In genomic region chr2:6186913-6187312, GRCm38 (mm10) we compare ENCODE assay signal across 20 mouse cellular contexts. TPM values are rescaled to one million over a fixed set of nuclear protein-coding genes. Genes with fewer than 3 reads are reported as not detected.
A peak's percentile ranks its signal among the peaks of the same experiment; 100 is the strongest.
DNase-seq lines count a peak whose midpoint lies in the region; ATAC-seq and TF ChIP-seq lines count a peak whose summit lies in the region.
"Had no signal": no experiment of that assay in that cellular context is flagged by ENCODE, and none has a peak within 500 bp of the region (broad histone marks: within the 10 kb centered on the region; RNA-seq: fewer than 3 reads in every experiment).

No protein-coding gene starts in this region.

- 0 out of 2 replicates have a peak overlapping the region, but pooled peaks have one; percentile 15 for H3K27ac ChIP-seq in midbrain, embryonic 12.5 days (replicated peaks)
- no peak overlapping the region for H3K27ac ChIP-seq in midbrain, embryonic 11.5 days (ENCODE audit: low read depth, low read length)
- 0 out of 2 replicates have a peak overlapping the region, but pooled peaks have one; percentile 41 for H3K27ac ChIP-seq in hindbrain, embryonic 12.5 days
- H3K27ac ChIP-seq in hindbrain, postnatal 0 days, result peak overlapping the region; percentile 16; the same call in 1 of the 2 replicates
- H3K27ac ChIP-seq: limb, embryonic 13.5 days; liver, embryonic 12.5 days had no signal

- H3K9ac ChIP-seq in midbrain, embryonic 12.5 days (replicated peaks), result no peak overlapping the region
- no peak overlapping the region for H3K9ac ChIP-seq in midbrain, embryonic 11.5 days (ENCODE audit: low read length)
- no peak overlapping the region for H3K9ac ChIP-seq in hindbrain, embryonic 12.5 days
- no peak overlapping the region for H3K9ac ChIP-seq in hindbrain, postnatal 0 days (replicated peaks; ENCODE audit: low read length)
- H3K9ac ChIP-seq: limb, embryonic 13.5 days; liver, embryonic 12.5 days had no signal

- WGBS in midbrain, embryonic 12.5 days, result 65% methylated on average over 4 of the region's 4 CpGs
- WGBS in midbrain, embryonic 11.5 days, result 71% methylated on average over 4 of the region's 4 CpGs
- 44% methylated on average over 4 of the region's 4 CpGs for WGBS in hindbrain, embryonic 12.5 days
- WGBS in hindbrain, postnatal 0 days, result 40% methylated on average over 4 of the region's 4 CpGs

- no peaks in the 10 kb centered on the region for H3K36me3 ChIP-seq in midbrain, embryonic 12.5 days
- no peaks in the 10 kb centered on the region for H3K36me3 ChIP-seq in midbrain, embryonic 11.5 days (ENCODE audit: control insufficient read depth, insufficient read depth, low read length)
- H3K36me3 ChIP-seq in hindbrain, embryonic 12.5 days, result no peaks in the 10 kb centered on the region
- no peaks in the 10 kb centered on the region for H3K36me3 ChIP-seq in hindbrain, postnatal 0 days (ENCODE audit: insufficient read depth, low read length)
- H3K36me3 ChIP-seq: limb, embryonic 13.5 days; liver, embryonic 12.5 days had no signal

- H3K4me1 ChIP-seq in midbrain, embryonic 12.5 days, result peaks cover 2% of the 10 kb centered on the region; the same call in 1 of the 2 replicates
- no peaks in the 10 kb centered on the region for H3K4me1 ChIP-seq in midbrain, embryonic 11.5 days (ENCODE audit: control insufficient read depth, insufficient read depth, low read length)
- peaks cover 11% of the 10 kb centered on the region for H3K4me1 ChIP-seq in hindbrain, embryonic 12.5 days
- H3K4me1 ChIP-seq in hindbrain, postnatal 0 days (ENCODE audit: insufficient read depth, low read length), result 0 out of 2 replicates have a peak, but pooled peaks cover 4% of the 10 kb centered on the region
- H3K4me1 ChIP-seq: liver, embryonic 12.5 days had no signal

- H3K4me3 ChIP-seq in midbrain, embryonic 12.5 days, result no peak overlapping the region
- H3K4me3 ChIP-seq in midbrain, embryonic 11.5 days (ENCODE audit: low read depth, low read length), result no peak overlapping the region
- no peak overlapping the region for H3K4me3 ChIP-seq in hindbrain, embryonic 12.5 days
- H3K4me3 ChIP-seq in hindbrain, postnatal 0 days (ENCODE audit: low read length), result no peak overlapping the region
- H3K4me3 ChIP-seq: limb, embryonic 13.5 days; liver, embryonic 12.5 days had no signal

- peak; percentile 38; the same call in 1 of the 2 replicates for ATAC-seq in frontal cortex, adult (ENCODE audit: low TSS enrichment)
- ATAC-seq in midbrain, embryonic 12.5 days (ENCODE audit: low FRiP score, low read depth), result no peak
- ATAC-seq in midbrain, embryonic 11.5 days (ENCODE audit: low FRiP score), result no peak
- no peak for ATAC-seq in hindbrain, embryonic 12.5 days (ENCODE audit: low FRiP score)
- peak; percentile 51 for ATAC-seq in hindbrain, postnatal 0 days
- ATAC-seq: CD4-positive, CD25-positive, alpha-beta regulatory T cell, adult 4 months; intestine, embryonic 16.5 days; liver, embryonic 12.5 days had no signal

- no peak for DNase-seq in frontal cortex, postnatal 14 days (ENCODE audit: low spot score in 2 of 2)
- DNase-seq in midbrain, embryonic 11.5 days (ENCODE audit: low spot score, missing footprints), result no peak
- no peak for DNase-seq in hindbrain, postnatal 0 days (ENCODE audit: low spot score)
- DNase-seq in Muller cell, postnatal 12 days (ENCODE audit: inconsistent ontology term), result no peak
- DNase-seq: adrenal gland, postnatal 25 days; cerebellum, adult 11 months; cerebellum, postnatal 10 days; lung, adult 18-20 months; lung, postnatal 10 days; thymus, postnatal 14 days had no signal

- no peaks in the 10 kb centered on the region for H3K27me3 ChIP-seq in midbrain, embryonic 12.5 days
- H3K27me3 ChIP-seq in midbrain, embryonic 11.5 days (ENCODE audit: control insufficient read depth, insufficient read depth, low read length), result no peaks in the 10 kb centered on the region
- H3K27me3 ChIP-seq in hindbrain, embryonic 12.5 days, result 0 out of 2 replicates have a peak, but pooled peaks cover under 1% of the 10 kb centered on the region
- H3K27me3 ChIP-seq in hindbrain, postnatal 0 days (ENCODE audit: insufficient read depth, low read length), result no peaks in the 10 kb centered on the region

- TF ChIP-seq CTCF in hindbrain, postnatal 0 days (IDR thresholded peaks at IDR 0.05; ENCODE audit: low read depth), result no peak

- peaks cover 5% of the 10 kb centered on the region; the same call in 1 of the 2 replicates for H3K9me3 ChIP-seq in midbrain, embryonic 12.5 days
- H3K9me3 ChIP-seq in midbrain, embryonic 11.5 days (ENCODE audit: control insufficient read depth, low read length), result no peaks in the 10 kb centered on the region
- H3K9me3 ChIP-seq in hindbrain, embryonic 12.5 days (replicated peaks), result 0 out of 2 replicates have a peak, but pooled peaks cover 4% of the 10 kb centered on the region
- 0 out of 2 replicates have a peak, but pooled peaks cover 3% of the 10 kb centered on the region for H3K9me3 ChIP-seq in hindbrain, postnatal 0 days (ENCODE audit: low read length)

- no peak overlapping the region for H3K4me2 ChIP-seq in midbrain, embryonic 12.5 days (replicated peaks)
- no peak overlapping the region for H3K4me2 ChIP-seq in midbrain, embryonic 11.5 days
- no peak overlapping the region for H3K4me2 ChIP-seq in hindbrain, embryonic 12.5 days (replicated peaks)
- H3K4me2 ChIP-seq in hindbrain, postnatal 0 days (ENCODE audit: low read depth, low read length), result no peak overlapping the region
- H3K4me2 ChIP-seq: heart, embryonic 11.5 days; limb, embryonic 13.5 days; liver, embryonic 12.5 days had no signal

RNA-seq across cellular contexts. Expression of gene Echdc3, which starts 25.9 kb away (rescaled TPM):
- polyA plus RNA-seq in midbrain, embryonic 12.5 days (2016; fragmentation: Nextera tagmentation; extraction: Ambion mirVana), result 2.7 and 2.9 TPM in 2 replicates
- 2.2 and 2.8 TPM in 2 replicates for polyA plus RNA-seq in midbrain, embryonic 11.5 days (2014; fragmentation: Nextera tagmentation; extraction: Ambion mirVana)
- polyA plus RNA-seq in hindbrain, embryonic 12.5 days (2016; fragmentation: Nextera tagmentation; extraction: Ambion mirVana), result 2.8 and 3.0 TPM in 2 replicates
- 1.5 and 1.6 TPM in 2 replicates for total RNA-seq in hindbrain, postnatal 0 days (2014; rRNA removed)
- 1.5 and 1.7 TPM in 2 replicates for polyA plus RNA-seq in hindbrain, postnatal 0 days (2015; fragmentation: Nextera tagmentation; extraction: Ambion mirVana)
- total RNA-seq: monocyte, adult 5-6 weeks had no signal
- polyA plus RNA-seq: CD4-positive, CD25-positive, alpha-beta regulatory T cell, adult 4 months had no signal

RNA-seq across cellular contexts. Expression of gene Proser2, which starts 56.9 kb away (rescaled TPM):
- polyA plus RNA-seq in midbrain, embryonic 12.5 days (2016; fragmentation: Nextera tagmentation; extraction: Ambion mirVana), result 3.5 and 4.0 TPM in 2 replicates
- polyA plus RNA-seq in midbrain, embryonic 11.5 days (2014; fragmentation: Nextera tagmentation; extraction: Ambion mirVana), result 2.5 and 3.5 TPM in 2 replicates
- 6.4 and 6.6 TPM in 2 replicates for polyA plus RNA-seq in hindbrain, embryonic 12.5 days (2016; fragmentation: Nextera tagmentation; extraction: Ambion mirVana)
- 8.9 and 9.8 TPM in 2 replicates for total RNA-seq in hindbrain, postnatal 0 days (2014; rRNA removed)
- polyA plus RNA-seq in hindbrain, postnatal 0 days (2015; fragmentation: Nextera tagmentation; extraction: Ambion mirVana), result 8.0 and 10.2 TPM in 2 replicates
- total RNA-seq: megakaryocyte progenitor cell, adult 5-6 weeks; monocyte, adult 5-6 weeks had no signal

Comparison
In these comparisons a context has a peak if more than half of its experiments do, and no peak if none do; other contexts are left out.
1. ATAC-seq: peak in frontal cortex, adult (single experiment) and hindbrain, postnatal 0 days (single experiment); none in midbrain, embryonic 12.5 days (single experiment), midbrain, embryonic 11.5 days (single experiment) and hindbrain, embryonic 12.5 days (single experiment).